Mouse (Mus musculus): Measurements from ENCODE around the gene Phf5a. TPM values are rescaled to one million over a fixed set of nuclear protein-coding genes. Genes with fewer than 3 reads are reported as not detected.
"Not testable (repeated sequence)": the region's sequence is repeated elsewhere in the genome, so short reads cannot be mapped to it uniquely, and the experiment has no call there.

The Phf5a gene
- polyA plus RNA-seq, 1 experiment from 2014 or later = 122 TPM

- H3K4me2 ChIP-seq (ENCODE audit: low read depth, low read length); H3K27ac ChIP-seq (ENCODE audit: low read length); H3K4me3 ChIP-seq (ENCODE audit: low read length); H3K9ac ChIP-seq (ENCODE audit: low read depth, low read length); H3K27me3 ChIP-seq (replicated peaks; ENCODE audit: control insufficient read depth, insufficient read depth, low read length); H3K4me1 ChIP-seq (ENCODE audit: control insufficient read depth, insufficient read depth, low read length); ATAC-seq; H3K9me3 ChIP-seq (ENCODE audit: control insufficient read depth, low read length): not testable (repeated sequence)
- peaks cover 43% of the 10 kb centered on the region for H3K36me3 ChIP-seq (ENCODE audit: control insufficient read depth, insufficient read depth, low read length)
- 84% methylated on average over 4 of the region's 4 CpGs for WGBS
Observed at GRCm38 (mm10) chr15:81908767-81909166, 37.1 kb upstream of the Phf5a start.

DNA sequence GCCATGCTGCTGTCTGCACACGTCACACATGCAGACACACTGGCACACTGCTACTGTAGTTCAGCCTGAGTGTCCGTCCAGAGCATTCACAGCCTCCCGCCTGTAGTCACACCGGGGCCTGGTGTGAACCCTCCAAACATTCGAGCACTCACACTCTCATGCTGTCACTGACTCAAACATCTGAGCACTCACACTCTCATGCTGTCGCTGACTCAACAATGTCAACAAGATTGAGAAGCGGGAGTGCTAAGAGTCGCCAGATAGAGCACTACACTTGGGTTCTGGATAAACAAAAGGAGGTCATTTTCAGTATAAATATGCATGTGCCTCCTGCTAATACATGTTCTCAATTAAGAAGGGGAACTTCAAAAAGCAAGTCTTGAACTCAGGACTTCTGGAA lies 36.2 kb upstream of the Phf5a start:
- Histone ChIP-seq H3K36me3 (ENCODE audit: control insufficient read depth, insufficient read depth, low read length) (peaks cover 41% of the 10 kb centered on the region), H3K27me3 (replicated peaks; ENCODE audit: control insufficient read depth, insufficient read depth, low read length) (no peaks in the 10 kb centered on the region), H3K4me3 (ENCODE audit: low read length) (no peak overlapping the region), H3K4me1 (ENCODE audit: control insufficient read depth, insufficient read depth, low read length) (no peaks in the 10 kb centered on the region), H3K9ac (ENCODE audit: low read depth, low read length) (no peak overlapping the region), H3K27ac (ENCODE audit: low read length) (no peak overlapping the region), H3K9me3 (ENCODE audit: control insufficient read depth, low read length) (no peaks in the 10 kb centered on the region), H3K4me2 (ENCODE audit: low read depth, low read length) (no peak overlapping the region)
- ATAC-seq = no peak
- 86% methylated on average over 8 of the region's 8 CpGs for WGBS

DNA sequence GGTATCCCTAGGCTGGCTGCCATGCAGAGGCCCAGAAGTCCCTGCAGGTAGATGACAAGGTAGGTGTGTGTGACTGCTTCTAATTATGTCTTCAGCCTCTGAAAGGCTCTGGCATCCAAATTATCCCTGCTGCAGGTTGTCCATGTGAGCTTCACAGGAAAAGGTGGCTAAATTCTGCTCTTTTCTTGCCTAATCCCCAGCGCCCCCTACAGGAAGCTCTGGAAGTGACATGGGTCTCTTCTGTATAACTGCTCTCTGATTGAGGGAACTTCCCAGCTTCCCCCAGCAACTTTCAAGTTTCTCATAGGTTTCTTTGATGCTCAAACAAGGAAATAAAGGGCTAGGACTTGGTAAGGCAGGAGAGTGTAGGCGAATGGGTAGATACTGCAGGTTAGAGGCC lies 33.2 kb upstream of the Phf5a start:
- Histone ChIP-seq H3K36me3 (ENCODE audit: control insufficient read depth, insufficient read depth, low read length) (peaks cover 34% of the 10 kb centered on the region), H3K27me3 (replicated peaks; ENCODE audit: control insufficient read depth, insufficient read depth, low read length) (no peaks in the 10 kb centered on the region), H3K4me1 (ENCODE audit: control insufficient read depth, insufficient read depth, low read length) (no peaks in the 10 kb centered on the region), H3K9me3 (ENCODE audit: control insufficient read depth, low read length) (no peaks in the 10 kb centered on the region), H3K4me2 (ENCODE audit: low read depth, low read length) (no peak overlapping the region), H3K4me3 (ENCODE audit: low read length) (no peak overlapping the region), H3K27ac (ENCODE audit: low read length) (no peak overlapping the region), H3K9ac (ENCODE audit: low read depth, low read length) (no peak overlapping the region)
- WGBS = 45% methylated on average over 2 of the region's 2 CpGs
- ATAC-seq = no peak

- Histone ChIP-seq H3K36me3 (ENCODE audit: control insufficient read depth, insufficient read depth, low read length) (peaks cover 19% of the 10 kb centered on the region), H3K27me3 (replicated peaks; ENCODE audit: control insufficient read depth, insufficient read depth, low read length) (no peaks in the 10 kb centered on the region), H3K9ac (ENCODE audit: low read depth, low read length) (no peak overlapping the region), H3K4me1 (ENCODE audit: control insufficient read depth, insufficient read depth, low read length) (peaks cover 15% of the 10 kb centered on the region), H3K4me3 (ENCODE audit: low read length) (no peak overlapping the region), H3K27ac (ENCODE audit: low read length) (no peak overlapping the region), H3K4me2 (ENCODE audit: low read depth, low read length) (no peak overlapping the region), H3K9me3 (ENCODE audit: control insufficient read depth, low read length) (no peaks in the 10 kb centered on the region)
- ATAC-seq = no peak
- WGBS = 91% methylated on average over 2 of the region's 2 CpGs
Observed at GRCm38 (mm10) chr15:81898751-81899150, 27.0 kb upstream of the Phf5a start.

DNA sequence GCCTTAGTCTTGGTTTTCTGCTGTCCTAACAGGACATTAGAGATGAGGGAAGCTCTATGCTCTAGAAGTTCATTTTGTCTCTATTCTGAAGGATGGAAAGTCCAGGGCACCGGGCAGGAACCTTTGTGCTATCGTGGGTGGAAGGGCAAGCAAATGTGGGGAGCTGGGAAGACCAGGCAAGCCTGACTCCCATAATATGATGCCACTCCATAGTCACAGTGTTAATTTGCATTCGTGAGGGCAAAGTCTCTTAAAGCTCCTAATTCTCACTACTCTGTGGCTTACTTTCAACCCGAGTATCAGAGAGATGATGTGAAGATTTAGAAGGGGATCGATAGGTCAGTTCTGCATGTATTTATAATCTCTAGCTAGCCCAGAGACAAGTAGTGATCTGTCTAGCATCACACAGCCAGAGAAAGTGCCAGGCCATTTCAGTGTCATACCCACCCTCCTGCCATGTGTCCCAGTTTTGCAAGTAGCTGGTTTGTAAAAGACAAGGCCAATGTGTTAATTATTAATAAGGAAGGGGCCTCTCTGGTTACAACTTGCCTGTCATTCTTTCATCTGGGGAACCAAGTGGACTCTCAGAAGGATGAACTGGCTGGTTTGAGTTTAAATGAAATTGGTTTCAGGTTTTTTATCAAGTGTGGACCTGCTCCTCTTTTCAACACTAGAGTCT lies 26.0 kb upstream of the Phf5a start:
- no peaks in the 10 kb centered on the region for H3K9me3 ChIP-seq (ENCODE audit: control insufficient read depth, low read length)
- H3K36me3 ChIP-seq (ENCODE audit: control insufficient read depth, insufficient read depth, low read length) = peaks cover 15% of the 10 kb centered on the region; the same call in 1 of the 2 replicates
- H3K27ac ChIP-seq (ENCODE audit: low read length) = peak overlapping the region; percentile 47; the same call in 1 of the 2 replicates
- peak; percentile 79 for ATAC-seq
- H3K4me3 ChIP-seq (ENCODE audit: low read length) = no peak overlapping the region
- no peaks in the 10 kb centered on the region for H3K27me3 ChIP-seq (replicated peaks; ENCODE audit: control insufficient read depth, insufficient read depth, low read length)
- H3K4me2 ChIP-seq (ENCODE audit: low read depth, low read length) = peak overlapping the region; percentile 32; the same call in 1 of the 2 replicates
- H3K4me1 ChIP-seq (ENCODE audit: control insufficient read depth, insufficient read depth, low read length) = peaks cover 15% of the 10 kb centered on the region
- H3K9ac ChIP-seq (ENCODE audit: low read depth, low read length) = no peak overlapping the region
- whole genome bisulfite sequencing = 63% methylated on average over 5 of the region's 5 CpGs

GRCm38 (mm10) chr15:81896407-81896806 lies 24.7 kb upstream of the Phf5a start:
- Histone ChIP-seq H3K4me2 (ENCODE audit: low read depth, low read length) (no peak overlapping the region), H3K4me3 (ENCODE audit: low read length) (no peak overlapping the region), H3K9me3 (ENCODE audit: control insufficient read depth, low read length) (no peaks in the 10 kb centered on the region), H3K9ac (ENCODE audit: low read depth, low read length) (no peak overlapping the region), H3K36me3 (ENCODE audit: control insufficient read depth, insufficient read depth, low read length) (peaks cover 17% of the 10 kb centered on the region; the same call in 1 of the 2 replicates), H3K4me1 (ENCODE audit: control insufficient read depth, insufficient read depth, low read length) (peaks cover 15% of the 10 kb centered on the region), H3K27me3 (replicated peaks; ENCODE audit: control insufficient read depth, insufficient read depth, low read length) (no peaks in the 10 kb centered on the region), H3K27ac (ENCODE audit: low read length) (no peak overlapping the region)
- ATAC-seq = no peak
- WGBS = 88% methylated on average over 2 of the region's 2 CpGs

DNA sequence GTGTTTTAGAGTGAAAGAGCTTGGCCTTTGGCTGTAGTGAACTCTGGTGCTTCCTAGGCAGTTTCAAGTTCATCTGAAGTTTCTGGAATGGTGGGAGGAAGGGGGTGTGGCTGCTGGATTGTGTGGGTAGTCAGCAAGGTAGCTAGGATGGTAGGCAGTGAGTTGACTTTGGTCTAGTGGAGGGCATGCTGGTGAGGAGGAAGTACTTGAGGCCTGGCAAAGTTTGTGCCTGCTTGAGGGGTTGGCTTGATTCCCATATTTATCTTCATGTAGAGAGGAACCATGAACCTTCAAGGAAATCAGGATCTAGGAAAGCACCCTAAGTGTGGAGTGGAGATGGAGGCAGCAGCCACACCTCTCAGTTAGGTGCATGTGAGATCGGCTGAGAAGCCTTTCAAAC lies 22.3 kb upstream of the Phf5a start:
- Histone ChIP-seq H3K4me2 (ENCODE audit: low read depth, low read length) (no peak overlapping the region), H3K9ac (ENCODE audit: low read depth, low read length) (no peak overlapping the region), H3K4me3 (ENCODE audit: low read length) (no peak overlapping the region), H3K4me1 (ENCODE audit: control insufficient read depth, insufficient read depth, low read length) (peaks cover 15% of the 10 kb centered on the region), H3K27me3 (replicated peaks; ENCODE audit: control insufficient read depth, insufficient read depth, low read length) (no peaks in the 10 kb centered on the region), H3K27ac (ENCODE audit: low read length) (peak overlapping the region; percentile 42; the same call in 1 of the 2 replicates), H3K9me3 (ENCODE audit: control insufficient read depth, low read length) (no peaks in the 10 kb centered on the region), H3K36me3 (ENCODE audit: control insufficient read depth, insufficient read depth, low read length) (peaks cover 20% of the 10 kb centered on the region; the same call in 1 of the 2 replicates)
- ATAC-seq = no peak
- 79% methylated on average over 1 of the region's 1 CpGs for WGBS

- 80% methylated on average over 8 of the region's 8 CpGs for WGBS
- ATAC-seq = peak; percentile 29; the same call in 1 of the 2 replicates
- Histone ChIP-seq H3K9ac (ENCODE audit: low read depth, low read length) (no peak overlapping the region), H3K4me1 (ENCODE audit: control insufficient read depth, insufficient read depth, low read length) (peaks cover 2% of the 10 kb centered on the region), H3K36me3 (ENCODE audit: control insufficient read depth, insufficient read depth, low read length) (peaks cover 20% of the 10 kb centered on the region; the same call in 1 of the 2 replicates), H3K27me3 (replicated peaks; ENCODE audit: control insufficient read depth, insufficient read depth, low read length) (no peaks in the 10 kb centered on the region), H3K27ac (ENCODE audit: low read length) (no peak overlapping the region), H3K4me3 (ENCODE audit: low read length) (no peak overlapping the region), H3K9me3 (ENCODE audit: control insufficient read depth, low read length) (no peaks in the 10 kb centered on the region), H3K4me2 (ENCODE audit: low read depth, low read length) (no peak overlapping the region)
Observed at GRCm38 (mm10) chr15:81891822-81892580, 20.3 kb upstream of the Phf5a start.

DNA sequence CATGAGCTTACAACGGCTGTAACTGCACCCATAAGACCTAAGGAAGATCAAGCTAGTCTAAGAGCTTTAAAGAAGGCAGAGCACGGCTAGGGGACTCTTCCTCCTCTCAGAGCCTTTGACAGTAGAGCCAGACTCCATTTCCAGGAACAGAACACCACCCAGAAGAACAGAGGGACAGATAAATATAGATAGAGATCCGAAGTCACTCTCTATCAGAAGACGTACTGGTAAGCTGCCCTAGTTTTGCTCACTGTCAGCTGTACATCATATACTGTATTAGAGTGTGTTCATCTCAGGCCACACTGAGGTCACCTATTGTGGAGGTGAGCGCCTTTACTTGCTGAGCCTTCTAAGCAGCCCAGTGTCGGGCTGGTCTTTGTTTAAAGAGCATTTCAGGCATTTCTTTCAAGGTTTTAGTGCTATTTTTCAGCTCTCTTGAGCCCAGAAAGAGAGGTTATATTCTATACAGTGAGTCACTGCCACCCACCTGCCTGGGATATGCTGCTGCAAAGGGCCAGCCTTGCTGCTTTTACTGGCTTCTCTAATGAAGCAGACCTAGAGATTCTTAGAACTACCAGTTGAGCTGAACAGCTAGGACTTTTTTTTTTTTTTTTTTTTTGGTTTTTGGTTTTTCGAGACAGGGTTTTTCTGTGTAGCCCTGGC lies 19.6 kb upstream of the Phf5a start:
- no peak overlapping the region for H3K4me3 ChIP-seq (ENCODE audit: low read length)
- peaks cover 20% of the 10 kb centered on the region; the same call in 1 of the 2 replicates for H3K36me3 ChIP-seq (ENCODE audit: control insufficient read depth, insufficient read depth, low read length)
- no peaks in the 10 kb centered on the region for H3K4me1 ChIP-seq (ENCODE audit: control insufficient read depth, insufficient read depth, low read length)
- H3K4me2 ChIP-seq (ENCODE audit: low read depth, low read length) = no peak overlapping the region
- no peaks in the 10 kb centered on the region for H3K9me3 ChIP-seq (ENCODE audit: control insufficient read depth, low read length)
- ATAC-seq = no peak
- no peak overlapping the region for H3K27ac ChIP-seq (ENCODE audit: low read length)
- no peak overlapping the region for H3K9ac ChIP-seq (ENCODE audit: low read depth, low read length)
- WGBS = 89% methylated on average over 7 of the region's 7 CpGs
- H3K27me3 ChIP-seq (replicated peaks; ENCODE audit: control insufficient read depth, insufficient read depth, low read length) = no peaks in the 10 kb centered on the region

Measured in intestine, embryonic 16.5 days (tissue).